Mouse (Mus musculus) inflammation-experienced regulatory T-cells (primary cell): Measurements from ENCODE around the gene Anxa8. TPM values are rescaled to one million over a fixed set of nuclear protein-coding genes. Genes with fewer than 3 reads are reported as not detected.

Experiments used
- polyA plus RNA-seq, 2 experiments: library from polyadenylated mRNA; unstranded; fragments of 100-300 nt; shearing (Covaris generic); gene quantifications; one replicate each; pipeline ENCODE4 v1.2.1; 2017

The Anxa8 gene
- polyA plus RNA-seq, result under 1 TPM in 1 of 2 experiments, not detected in 1; 0.86 TPM

GRCm38 (mm10) chr14:34085731-34086130, at the start of gene Anxa8:
Gene Anxa8 (plus strand): TSS chr14:34085981.

GRCm38 (mm10) chr14:34052516-34052915, 33.3 kb upstream of the Anxa8 start, which contains the start of gene Antxrl:
Gene Antxrl (plus strand): TSS chr14:34052707.

GRCm38 (mm10) chr14:34102601-34103000, 16.8 kb downstream of the Anxa8 start, which contains the start of gene A630023A22Rik:
Gene A630023A22Rik (minus strand): TSS chr14:34102754.

Other genes starting within 250 kb of the Anxa8 start
- gene Gdf10, start 162.4 kb upstream of the Anxa8 start, polyA plus RNA-seq, result not detected
- not detected for gene Gdf2, start 144.9 kb upstream of the Anxa8 start, polyA plus RNA-seq
- gene Rbp3, start 132.0 kb upstream of the Anxa8 start, polyA plus RNA-seq, result under 1 TPM in 1 of 2 experiments, not detected in 1; 0.08 TPM
- gene Zfp488, start 107.2 kb upstream of the Anxa8 start, polyA plus RNA-seq, result 1 to 10 TPM in 1 of 2 experiments, under 1 TPM in 1; 0.12 to 1.8 TPM
- not detected for gene Gm30083, start 70.8 kb upstream of the Anxa8 start, polyA plus RNA-seq
- under 1 TPM in 1 of 2 experiments, not detected in 1; 0.29 TPM for gene Gm5460, start 69.2 kb upstream of the Anxa8 start, polyA plus RNA-seq
- gene Antxrl, start 33.3 kb upstream of the Anxa8 start, polyA plus RNA-seq, result not detected
- gene A630023A22Rik, start 16.8 kb downstream of the Anxa8 start, polyA plus RNA-seq, result under 1 TPM in 1 of 2 experiments, not detected in 1; 0.64 TPM
- not detected for gene Npy4r, start 66.5 kb downstream of the Anxa8 start, polyA plus RNA-seq
- gene Gprin2, start 115.7 kb downstream of the Anxa8 start, polyA plus RNA-seq, result under 1 TPM; 0.16 to 0.65 TPM
- gene Syt15, start 133.6 kb downstream of the Anxa8 start, polyA plus RNA-seq, result 1 to 10 TPM in 1 of 2 experiments, under 1 TPM in 1; 0.06 to 2.8 TPM
- 10 to 100 TPM; 18.5 to 19.2 TPM for gene Shld2, start 224.5 kb downstream of the Anxa8 start, polyA plus RNA-seq
- 100 to 1,000 TPM; 122 to 130 TPM for gene Glud1, start 224.7 kb downstream of the Anxa8 start, polyA plus RNA-seq